Mouse (Mus musculus) stomach, embryonic 16.5 days (tissue): ENCODE measurements around the gene Ano4. TPM values are rescaled to one million over a fixed set of nuclear protein-coding genes. Genes with fewer than 3 reads are reported as not detected.
A peak's percentile ranks its signal among the peaks of the same experiment; 100 is the strongest.

Experiments
- ATAC-seq: fragments of 200-750 bp; cut with Nextera tagmentation; 2 replicates; pipeline ENCODE4 v1.8.0; 2017; ENCODE audit warnings: moderate number of reproducible peaks, moderate TSS enrichment; ENCODE audit not compliant: insufficient read depth, low FRiP score
- H3K27ac ChIP-seq: fragments of 300-500 bp; sonication (generic); 2 replicates; pipeline ENCODE4 v1.5.1; 2014; ENCODE audit warnings: low read length
- H3K27me3 ChIP-seq: fragments of 300-500 bp; sonication (generic); 2 replicates; pipeline ENCODE4 v1.6.1; 2014; ENCODE audit warnings: low read length, control low read depth, mixed read lengths; ENCODE audit not compliant: control insufficient read depth, insufficient read depth
- H3K36me3 ChIP-seq: fragments of 300-500 bp; sonication (generic); 2 replicates; pipeline ENCODE4 v1.6.1; 2014; ENCODE audit warnings: low read length; ENCODE audit not compliant: control insufficient read depth, insufficient read depth
- H3K4me1 ChIP-seq: fragments of 300-500 bp; sonication (generic); 2 replicates; pipeline ENCODE4 v1.6.1; 2014; ENCODE audit warnings: low read length, control low read depth, mixed read lengths; ENCODE audit not compliant: control insufficient read depth, insufficient read depth
- H3K4me2 ChIP-seq: fragments of 300-500 bp; sonication (generic); 2 replicates; pipeline ENCODE4 v1.6.1; 2014; ENCODE audit warnings: low read depth, low read length, mixed read lengths
- H3K4me3 ChIP-seq: fragments of 300-500 bp; sonication (generic); replicated peaks from 2 replicates; pipeline ENCODE4 v1.5.1; 2014; ENCODE audit warnings: mild to moderate bottlenecking, low read length
- H3K9ac ChIP-seq: fragments of 300-500 bp; sonication (generic); 2 replicates; pipeline ENCODE4 v1.6.1; 2014; ENCODE audit warnings: low read length
- H3K9me3 ChIP-seq: fragments of 300-500 bp; sonication (generic); replicated peaks from 2 replicates; pipeline ENCODE4 v1.6.1; 2016; ENCODE audit warnings: low read length, control low read depth; ENCODE audit not compliant: control insufficient read depth
- WGBS: fragments of 180-500 bp; shearing (Covaris S2); extraction: QIAGEN DNeasy Blood & Tissue Kit; methylation state at CpG from one replicate; pipeline ENCODE4 v1.1.7; 2014; 5-methylcytosine and 5-hydroxymethylcytosine counted together
- polyA plus RNA-seq: library from polyadenylated mRNA; unstranded; fragments of >200 nt; fragmentation: Nextera tagmentation; extraction: Ambion mirVana; gene quantifications from 2 replicates; pipeline ENCODE4 v1.2.1, GENCODE M21; 2015

The Ano4 gene
- polyA plus RNA-seq, 1 experiment from 2014 or later: 0.90 TPM

GRCm38 (mm10) chr10:88978932-88979331 is 365.6 kb downstream of the Ano4 start:
- Histone ChIP-seq H3K9me3 (no peaks in the 10 kb centered on the region), H3K4me1 (no peaks in the 10 kb centered on the region), H3K36me3 (no peaks in the 10 kb centered on the region), H3K27me3 (no peaks in the 10 kb centered on the region), H3K4me3 (no peak overlapping the region), H3K9ac (no peak overlapping the region), H3K27ac (no peak overlapping the region), H3K4me2 (no peak overlapping the region)
- no peak for ATAC-seq
- 76% methylated on average over 6 of the region's 6 CpGs for WGBS

- 56% methylated on average over 7 of the region's 7 CpGs for WGBS
These were observed 373.4 kb downstream of the Ano4 start for GRCm38 (mm10) chr10:88970951-88971725.

GRCm38 (mm10) chr10:88968586-88968985 is 376.0 kb downstream of the Ano4 start:
- H3K4me1 ChIP-seq: no peaks in the 10 kb centered on the region
- no peak overlapping the region for H3K9ac ChIP-seq
- no peak overlapping the region for H3K4me3 ChIP-seq
- H3K4me2 ChIP-seq: no peak overlapping the region
- 76% methylated on average over 5 of the region's 5 CpGs for WGBS
- H3K9me3 ChIP-seq: no peaks in the 10 kb centered on the region
- H3K27ac ChIP-seq: no peak overlapping the region
- H3K27me3 ChIP-seq: no peaks in the 10 kb centered on the region
- H3K36me3 ChIP-seq: no peaks in the 10 kb centered on the region
- ATAC-seq: peak; percentile 17; the same call in 1 of the 2 replicates

More at GRCm38 (mm10) chr10:88970951-88971725, 373.4 kb downstream of the Ano4 start:
- Histone ChIP-seq H3K9me3 (no peaks in the 10 kb centered on the region), H3K36me3 (no peaks in the 10 kb centered on the region), H3K4me3 (no peak overlapping the region), H3K4me1 (no peaks in the 10 kb centered on the region), H3K27me3 (no peaks in the 10 kb centered on the region), H3K9ac (no peak overlapping the region), H3K4me2 (no peak overlapping the region), H3K27ac (no peak overlapping the region)
- no peak for ATAC-seq

- WGBS: 69% methylated on average over 5 of the region's 5 CpGs
- ATAC-seq: no peak
These were observed 383.8 kb downstream of the Ano4 start for GRCm38 (mm10) chr10:88960791-88961190.

GRCm38 (mm10) chr10:88950297-88950653 is 394.3 kb downstream of the Ano4 start:
- Histone ChIP-seq H3K27me3 (no peaks in the 10 kb centered on the region), H3K9me3 (no peaks in the 10 kb centered on the region), H3K4me1 (no peaks in the 10 kb centered on the region), H3K36me3 (no peaks in the 10 kb centered on the region), H3K4me3 (no peak overlapping the region), H3K27ac (no peak overlapping the region), H3K9ac (no peak overlapping the region), H3K4me2 (no peak overlapping the region)
- 72% methylated on average over 4 of the region's 4 CpGs for WGBS
- no peak for ATAC-seq

More at GRCm38 (mm10) chr10:88960791-88961190, 383.8 kb downstream of the Ano4 start:
- Histone ChIP-seq H3K4me2 (no peak overlapping the region), H3K4me3 (no peak overlapping the region), H3K27ac (no peak overlapping the region), H3K4me1 (no peaks in the 10 kb centered on the region), H3K9ac (no peak overlapping the region), H3K9me3 (no peaks in the 10 kb centered on the region), H3K36me3 (no peaks in the 10 kb centered on the region), H3K27me3 (no peaks in the 10 kb centered on the region)

- no peak overlapping the region for H3K27ac ChIP-seq
- WGBS: 89% methylated on average over 12 of the region's 12 CpGs
- H3K9me3 ChIP-seq: no peaks in the 10 kb centered on the region
- H3K36me3 ChIP-seq: no peaks in the 10 kb centered on the region
- H3K4me1 ChIP-seq: no peaks in the 10 kb centered on the region
- no peak overlapping the region for H3K4me3 ChIP-seq
- no peaks in the 10 kb centered on the region for H3K27me3 ChIP-seq
- H3K9ac ChIP-seq: no peak overlapping the region
- no peak overlapping the region for H3K4me2 ChIP-seq
- ATAC-seq: no peak; the same call in 1 of the 2 replicates
These were observed 394.8 kb downstream of the Ano4 start for GRCm38 (mm10) chr10:88949649-88950296.

Other genes starting within 250 kb of the Ano4 start
- 12.7 and 15.9 TPM in 2 replicates for gene Gas2l3, start 99.2 kb upstream of the Ano4 start, polyA plus RNA-seq
- 8.2 and 8.6 TPM in 2 replicates for gene Nr1h4, start 188.8 kb upstream of the Ano4 start, polyA plus RNA-seq